Mouse (Mus musculus) kidney, adult 11 months (tissue): ENCODE data around the gene Bean1.
"Not testable (repeated sequence)": the region's sequence is repeated elsewhere in the genome, so short reads cannot be mapped to it uniquely, and the experiment has no call there.

Source experiments
- DNase-seq: peaks from one replicate; pipeline ENCODE4 v3.0.0; 2022

Bean1 gene

GRCm38 (mm10) chr8:104247054-104247907, 77.0 kb downstream of the Bean1 start:
- DNase-seq = peak; percentile 30

- peak; percentile 31 for DNase-seq
Measured at GRCm38 (mm10) chr8:104247908-104248275, 77.7 kb downstream of the Bean1 start.

GRCm38 (mm10) chr8:104248276-104248675, 78.0 kb downstream of the Bean1 start, which contains the start of gene Tk2:
Gene Tk2 (minus strand): TSS chr8:104248558.
- DNase-seq = peak; percentile 64

GRCm38 (mm10) chr8:104249442-104249996, 79.3 kb downstream of the Bean1 start:
- DNase-seq = no peak

- DNase-seq = peak; percentile 89
Measured at GRCm38 (mm10) chr8:104250439-104251367, 80.5 kb downstream of the Bean1 start, which contains the start of gene Cklf. Gene Cklf (plus strand): TSS chr8:104250861.

GRCm38 (mm10) chr8:104251461-104251860, 81.2 kb downstream of the Bean1 start:
- no peak for DNase-seq

GRCm38 (mm10) chr8:104253016-104253415, 82.8 kb downstream of the Bean1 start:
- no peak for DNase-seq

GRCm38 (mm10) chr8:104261802-104262201, 91.6 kb downstream of the Bean1 start:
- not testable (repeated sequence) for DNase-seq

- DNase-seq = not testable (repeated sequence)
Measured at GRCm38 (mm10) chr8:104264271-104264935, 94.2 kb downstream of the Bean1 start.

GRCm38 (mm10) chr8:104268368-104268767, 98.1 kb downstream of the Bean1 start:
- no peak for DNase-seq
